Mouse (Mus musculus) ES-E14 (cell line): Measurements from ENCODE around the gene Grhl1. TPM values are rescaled to one million over a fixed set of nuclear protein-coding genes. Genes with fewer than 3 reads are reported as not detected.
A peak's percentile ranks its signal among the peaks of the same experiment; 100 is the strongest.

Experiments used
- DNase-seq: peaks from one replicate; pipeline ENCODE4 v3.0.0-alpha.2; 2013; ENCODE audit warnings: low read depth, low spot score
- H3K27ac ChIP-seq: 2 replicates; pipeline ENCODE4 v1.5.1; 2012; ENCODE audit warnings: low read depth, mild to moderate bottlenecking, low read length, moderate library complexity, mixed read lengths; ENCODE audit not compliant: poor library complexity, insufficient read depth, severe bottlenecking
- H3K36me3 ChIP-seq: 2 replicates; pipeline ENCODE4 v1.6.1; 2012; ENCODE audit warnings: mild to moderate bottlenecking, low read length, moderate library complexity, mixed read lengths; ENCODE audit not compliant: control insufficient read depth, poor library complexity, insufficient read depth, severe bottlenecking
- H3K4me1 ChIP-seq, 2 experiments: fragments of 150-350 bp in 1 of 2; sonication (generic) in 1 of 2; 2 replicates each; pipeline ENCODE4 v1.6.1; 2012; ENCODE audit warnings: low read length in 2 of 2, mild to moderate bottlenecking in 1 of 2, mixed read lengths in 1 of 2; ENCODE audit not compliant: control insufficient read depth in 2 of 2, insufficient read depth in 2 of 2, poor library complexity in 1 of 2
- H3K4me3 ChIP-seq, 2 experiments: fragments of 150-350 bp in 1 of 2; sonication (generic) in 1 of 2; 2 replicates each; pipeline ENCODE4 v1.5.1; 2012; ENCODE audit warnings: low read length in 2 of 2, low read depth in 1 of 2, mild to moderate bottlenecking in 1 of 2, mixed read lengths in 1 of 2; ENCODE audit not compliant: insufficient read depth in 1 of 2, poor library complexity in 1 of 2, severe bottlenecking in 1 of 2
- H3K9ac ChIP-seq: 2 replicates; pipeline ENCODE4 v1.6.1; 2012; ENCODE audit warnings: low read depth, mild to moderate bottlenecking, low read length, mixed read lengths; ENCODE audit not compliant: poor library complexity, insufficient read depth, severe bottlenecking
- H3K9me3 ChIP-seq: fragments of 150-350 bp; sonication (generic); 2 replicates; pipeline ENCODE4 v1.6.1; 2012; ENCODE audit warnings: low read depth, mild to moderate bottlenecking, low read length; ENCODE audit not compliant: control insufficient read depth, insufficient read depth
- CHD2 ChIP-seq: IDR thresholded peaks from 2 replicates; pipeline ENCODE4 v1.6.1; 2014; ENCODE audit warnings: mild to moderate bottlenecking, low read depth, low read length, inconsistent platforms
- HCFC1 ChIP-seq: IDR thresholded peaks from 2 replicates; pipeline ENCODE4 v1.6.1; 2012; ENCODE audit warnings: low read length, inconsistent platforms, borderline replicate concordance; ENCODE audit not compliant: insufficient read depth
- MAFK ChIP-seq: IDR thresholded peaks from 2 replicates; pipeline ENCODE4 v1.6.1; 2014; ENCODE audit warnings: mild to moderate bottlenecking, low read depth, low read length, inconsistent platforms; ENCODE audit not compliant: insufficient read depth
- ZC3H11A ChIP-seq: IDR thresholded peaks from 2 replicates; pipeline ENCODE4 v1.6.1; 2012; ENCODE audit warnings: low read depth, mild to moderate bottlenecking, inconsistent platforms, low read length, borderline replicate concordance
- ZNF384 ChIP-seq: IDR thresholded peaks from 2 replicates; pipeline ENCODE4 v1.6.1; 2012; ENCODE audit warnings: low read depth, low read length, inconsistent platforms
- in situ Hi-C, 2 experiments: fragments of 600-800 bp; cut with MboI; formaldehyde crosslinking; loops; one replicate each; pipeline ENCODE4 v1.15.1; 2025; ENCODE audit warnings: low sequenced_read_pairs in 2 of 2, inconsistent platforms in 1 of 2; ENCODE audit not compliant: unreplicated experiment in 2 of 2
- total RNA-seq: library from RNA; depleted of rRNA; stranded (reverse); fragments of 300-350 nt; gene quantifications from 2 replicates; pipeline ENCODE4 v1.2.3, GENCODE M21; 2012

Grhl1 gene
- total RNA-seq, 1 experiment: 4.6 TPM

DNA sequence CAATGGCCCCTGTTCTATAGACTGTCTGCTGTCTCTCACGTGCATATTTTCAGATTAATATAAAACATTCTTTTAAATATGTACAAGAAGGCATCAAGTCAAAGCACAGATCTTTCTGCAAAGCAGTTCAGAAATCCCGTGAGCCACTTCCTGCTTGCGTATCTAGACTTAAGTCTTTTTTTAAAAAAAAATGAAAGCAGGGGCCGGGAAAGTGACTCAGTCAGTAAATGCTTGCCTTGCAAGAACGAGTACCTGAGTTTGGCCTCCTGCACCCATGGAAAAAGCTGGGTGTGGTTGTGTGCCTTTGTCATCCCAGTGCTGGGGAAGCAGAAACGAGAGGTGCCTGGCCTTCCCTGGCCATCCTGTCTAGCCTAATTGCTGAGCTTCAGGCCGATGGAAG is 28.0 kb downstream of the Grhl1 start:
- H3K9ac ChIP-seq: no peak overlapping the region
- peaks cover under 1% of the 10 kb centered on the region; the same call in 1 of the 2 replicates for H3K36me3 ChIP-seq
- H3K4me1 ChIP-seq: no peaks in the 10 kb centered on the region; a peak in 1 of 4 replicates
- no peak for DNase-seq
- H3K27ac ChIP-seq: no peak overlapping the region
- no peaks in the 10 kb centered on the region for H3K9me3 ChIP-seq
- in situ Hi-C loops: loop anchor here in 1 of 2 experiments (10.0 kb wide), 1 partner anchor 125 kb away; no protein-coding TSS in a partner anchor
- no peak overlapping the region for H3K4me3 ChIP-seq
- TF ChIP-seq HCFC1: no peak
- no peak for TF ChIP-seq MAFK
- no peak for TF ChIP-seq CHD2
- TF ChIP-seq ZNF384: no peak

- DNase-seq: peak; percentile 81
- Histone ChIP-seq H3K36me3 (no peaks in the 10 kb centered on the region; the same call in 1 of the 2 replicates), H3K4me1 (no peaks in the 10 kb centered on the region; a peak in 1 of 4 replicates), H3K27ac (no peak overlapping the region), H3K9me3 (no peaks in the 10 kb centered on the region), H3K4me3 (no peak overlapping the region), H3K9ac (peak overlapping the region; percentile 69; the same call in 1 of the 2 replicates)
- in situ Hi-C loops: loop anchor here in 1 of 2 experiments (10.0 kb wide), 1 partner anchor 126 kb away; no protein-coding TSS in a partner anchor
- TF ChIP-seq MAFK (no peak), CHD2 (no peak), ZC3H11A (no peak), HCFC1 (no peak), ZNF384 (no peak)
Observed at GRCm38 (mm10) chr12:24600806-24601205, 28.7 kb downstream of the Grhl1 start.

DNA sequence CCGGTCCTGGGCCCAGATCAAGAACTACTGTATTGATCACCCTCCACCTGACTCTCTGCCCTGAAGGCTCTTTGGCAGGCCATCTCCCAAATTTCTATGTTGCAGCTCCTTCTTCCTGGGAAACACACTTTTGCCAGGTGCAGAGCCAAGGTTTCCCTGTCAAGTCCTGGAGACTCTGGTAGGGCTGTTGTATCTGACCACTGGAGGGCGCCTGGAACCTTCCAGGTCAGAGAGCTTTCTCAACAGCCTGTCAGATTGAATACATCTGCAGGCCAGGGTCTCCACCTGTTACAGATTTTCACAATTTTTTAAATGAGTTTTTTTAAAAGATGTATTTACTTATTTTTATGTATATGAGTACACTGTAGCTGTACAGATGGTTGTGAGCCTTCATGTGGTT is 31.2 kb downstream of the Grhl1 start:
- H3K9me3 ChIP-seq: no peaks in the 10 kb centered on the region
- TF ChIP-seq ZNF384 (no peak), MAFK (no peak), ZC3H11A (peak; percentile 14; the same call in 1 of the 2 replicates)
- H3K4me1 ChIP-seq: no peaks in the 10 kb centered on the region; a peak in 1 of 4 replicates
- in situ Hi-C loops: loop anchor here in 1 of 2 experiments (10.0 kb wide), 1 partner anchor 128 kb away; no protein-coding TSS in a partner anchor
- H3K4me3 ChIP-seq: no peak overlapping the region
- DNase-seq: peak; percentile 63
- peaks cover 4% of the 10 kb centered on the region; the same call in 1 of the 2 replicates for H3K36me3 ChIP-seq
- no peak overlapping the region for H3K27ac ChIP-seq
- H3K9ac ChIP-seq: no peak overlapping the region

DNA sequence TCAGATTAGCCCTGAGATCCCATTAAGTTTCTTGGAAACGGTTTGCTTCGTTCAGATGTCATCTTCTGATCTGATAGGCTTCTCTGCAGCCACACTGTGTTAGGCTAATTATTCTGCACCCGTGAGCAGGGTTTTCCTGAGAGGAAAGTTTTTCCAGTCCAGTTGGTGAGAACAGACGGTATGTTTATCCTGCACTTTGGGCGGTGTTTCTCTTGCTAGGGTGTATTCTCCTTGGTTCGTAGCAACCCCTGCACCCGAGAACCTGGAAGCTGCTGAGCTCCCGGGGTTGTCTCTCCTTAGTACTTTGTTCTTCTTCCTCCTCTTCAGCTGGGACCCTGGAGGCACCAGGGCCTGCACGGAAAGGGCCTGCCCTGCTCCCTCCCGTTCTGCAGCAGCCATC is 34.1 kb downstream of the Grhl1 start:
- DNase-seq: no peak
- in situ Hi-C loops: loop anchor here in 1 of 2 experiments (10.0 kb wide), 1 partner anchor 131 kb away; no protein-coding TSS in a partner anchor
- TF ChIP-seq HCFC1: no peak
- no peak for TF ChIP-seq ZNF384
- TF ChIP-seq MAFK: no peak
- no peak for TF ChIP-seq CHD2
- no peak for TF ChIP-seq ZC3H11A
- no peak overlapping the region for H3K27ac ChIP-seq
- peaks cover 9% of the 10 kb centered on the region; the same call in 1 of the 2 replicates for H3K36me3 ChIP-seq
- no peak overlapping the region for H3K4me3 ChIP-seq
- H3K9ac ChIP-seq: no peak overlapping the region
- H3K4me1 ChIP-seq: no peaks in the 10 kb centered on the region
- no peaks in the 10 kb centered on the region for H3K9me3 ChIP-seq

- peaks cover 15% of the 10 kb centered on the region; the same call in 1 of the 2 replicates for H3K36me3 ChIP-seq
- no peaks in the 10 kb centered on the region for H3K4me1 ChIP-seq
- no peak for DNase-seq
- no peak overlapping the region for H3K27ac ChIP-seq
- H3K9me3 ChIP-seq: no peaks in the 10 kb centered on the region
- H3K9ac ChIP-seq: no peak overlapping the region
- in situ Hi-C loops: no loop called here
- H3K4me3 ChIP-seq: no peak overlapping the region
- TF ChIP-seq ZNF384 (no peak), HCFC1 (no peak), ZC3H11A (no peak), MAFK (no peak), CHD2 (no peak)
Observed at GRCm38 (mm10) chr12:24612591-24612990, 40.5 kb downstream of the Grhl1 start.
